Mouse (Mus musculus) hindbrain, embryonic 10.5 days (tissue): ENCODE measurements around the gene Vegfa. TPM values are rescaled to one million over a fixed set of nuclear protein-coding genes. Genes with fewer than 3 reads are reported as not detected.
A peak's percentile ranks its signal among the peaks of the same experiment; 100 is the strongest.

ENCODE experiments used
- DNase-seq: peaks from one replicate; pipeline ENCODE4 v3.0.0-alpha.2; 2017; ENCODE audit warnings: low spot score
- H3K27ac ChIP-seq: fragments of 300-500 bp; sonication (generic); 2 replicates; pipeline ENCODE4 v1.5.1; 2016; ENCODE audit warnings: mild to moderate bottlenecking, moderate library complexity
- H3K27me3 ChIP-seq: fragments of 300-500 bp; sonication (generic); 2 replicates; pipeline ENCODE4 v1.6.1; 2016; ENCODE audit warnings: mild to moderate bottlenecking; ENCODE audit not compliant: poor library complexity, insufficient read depth, severe bottlenecking
- H3K36me3 ChIP-seq: fragments of 300-500 bp; sonication (generic); 2 replicates; pipeline ENCODE4 v1.6.1; 2016; ENCODE audit warnings: mild to moderate bottlenecking, moderate library complexity
- H3K4me1 ChIP-seq: fragments of 300-500 bp; sonication (generic); replicated peaks from 2 replicates; pipeline ENCODE4 v1.6.1; 2016; ENCODE audit warnings: mild to moderate bottlenecking
- H3K4me3 ChIP-seq: fragments of 300-500 bp; sonication (generic); 2 replicates; pipeline ENCODE4 v1.5.1; 2016; ENCODE audit warnings: mild to moderate bottlenecking, moderate library complexity
- H3K9me3 ChIP-seq: fragments of 300-500 bp; sonication (generic); 2 replicates; pipeline ENCODE4 v1.6.1; 2016; ENCODE audit warnings: mild to moderate bottlenecking, moderate library complexity
- WGBS: fragments of 180-500 bp; shearing (Covaris S2); methylation state at CpG from one replicate; pipeline ENCODE4 v1.1.7; 2016; 5-methylcytosine and 5-hydroxymethylcytosine counted together
- polyA plus RNA-seq: library from polyadenylated mRNA; unstranded; fragments of >200 nt; fragmentation: Nextera tagmentation; extraction: Ambion mirVana; gene quantifications from 2 replicates; pipeline ENCODE4 v1.2.1, GENCODE M21; 2016

Gene Vegfa
- polyA plus RNA-seq, 1 experiment from 2014 or later: 2.0 TPM

DNA sequence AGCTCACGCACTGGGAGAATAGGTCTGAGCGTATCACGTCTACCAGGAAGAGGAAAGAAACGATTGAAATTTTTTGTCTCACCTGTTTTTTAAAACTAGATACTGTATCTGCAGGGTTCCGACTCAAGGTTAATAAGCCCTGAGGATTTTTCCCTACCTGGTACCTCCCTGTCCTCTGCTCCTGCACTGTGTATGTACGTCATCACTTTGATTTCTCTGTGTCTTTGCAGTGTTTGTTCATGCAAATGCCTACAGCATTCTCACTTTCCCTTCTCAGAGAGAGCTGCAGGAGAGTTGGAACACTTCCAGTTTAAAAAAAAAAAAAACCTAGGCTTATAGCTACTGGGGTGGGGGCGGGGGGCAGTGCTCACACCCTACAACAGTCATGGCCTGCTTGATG is 59.8 kb downstream of the Vegfa start:
- no peak overlapping the region for H3K4me3 ChIP-seq
- no peaks in the 10 kb centered on the region for H3K27me3 ChIP-seq
- WGBS: 86% methylated on average over 7 of the region's 7 CpGs
- DNase-seq: no peak
- H3K36me3 ChIP-seq: no peaks in the 10 kb centered on the region
- H3K4me1 ChIP-seq: peaks cover 13% of the 10 kb centered on the region; the same call in 1 of the 2 replicates
- no peak overlapping the region for H3K27ac ChIP-seq
- no peaks in the 10 kb centered on the region for H3K9me3 ChIP-seq

DNA sequence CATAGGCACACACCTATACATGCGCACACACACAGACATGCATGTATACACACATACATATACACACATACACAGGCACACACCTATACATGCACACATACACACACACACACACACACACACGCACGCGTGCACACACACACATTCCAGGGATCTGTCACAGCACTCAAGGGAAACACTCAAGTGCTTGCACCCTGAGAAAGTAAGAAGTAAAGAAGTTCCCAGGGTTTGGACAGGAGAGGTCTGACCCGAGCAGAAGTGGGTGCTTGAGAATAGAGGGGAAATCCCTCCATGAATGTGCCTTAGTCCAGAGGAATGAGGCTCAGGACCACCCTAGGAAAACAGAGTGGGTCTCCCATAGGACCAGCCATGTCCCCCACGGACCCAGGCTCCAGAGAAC is 60.4 kb downstream of the Vegfa start:
- no peak overlapping the region for H3K27ac ChIP-seq
- H3K9me3 ChIP-seq: no peaks in the 10 kb centered on the region
- H3K4me3 ChIP-seq: no peak overlapping the region
- DNase-seq: no peak
- peaks cover 19% of the 10 kb centered on the region for H3K4me1 ChIP-seq
- no peaks in the 10 kb centered on the region for H3K27me3 ChIP-seq
- 89% methylated on average over 6 of the region's 6 CpGs for WGBS
- no peaks in the 10 kb centered on the region for H3K36me3 ChIP-seq

DNA sequence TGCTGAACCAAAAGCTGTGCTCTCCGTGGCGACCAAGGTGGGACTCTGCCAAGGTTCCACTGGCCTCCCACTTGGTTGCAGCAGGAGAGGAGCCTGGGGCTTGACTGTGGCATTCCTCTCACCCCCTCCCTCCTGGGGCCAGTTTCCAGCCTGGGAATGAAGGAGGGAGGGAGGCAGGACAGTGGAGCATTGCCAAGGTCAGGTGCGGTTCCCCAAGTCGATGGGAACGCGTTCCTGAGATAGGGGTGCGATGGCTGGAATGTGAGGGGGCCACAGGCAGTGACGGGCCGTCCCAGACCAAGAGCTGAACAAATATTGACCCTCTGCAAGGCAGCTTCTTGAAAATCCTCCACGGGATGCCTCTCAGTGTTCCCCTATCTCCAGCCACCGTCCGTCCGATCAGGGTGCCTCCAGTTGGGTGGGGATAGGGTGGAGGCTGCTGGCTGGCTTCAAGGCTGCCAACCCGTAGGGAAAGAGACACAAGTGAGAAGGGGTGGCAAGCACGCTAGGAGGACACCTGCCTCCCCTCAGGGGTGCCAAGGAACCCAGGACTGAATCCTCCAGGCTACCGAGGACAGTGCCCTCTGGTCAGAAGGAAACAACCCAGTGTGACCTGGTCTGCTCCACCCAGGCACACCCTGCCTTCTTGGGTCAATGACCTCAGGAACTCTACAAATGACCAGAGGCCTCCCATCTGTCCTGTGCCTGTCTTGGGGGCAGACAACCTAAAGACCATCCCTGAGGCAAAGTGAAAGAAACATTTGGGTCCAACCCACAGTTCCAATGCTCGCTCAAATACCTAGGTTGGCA is 61.2 kb downstream of the Vegfa start:
- H3K4me1 ChIP-seq: peaks cover 23% of the 10 kb centered on the region
- no peaks in the 10 kb centered on the region for H3K27me3 ChIP-seq
- H3K4me3 ChIP-seq: no peak overlapping the region
- no peaks in the 10 kb centered on the region for H3K9me3 ChIP-seq
- 82% methylated on average over 17 of the region's 17 CpGs for WGBS
- DNase-seq: no peak
- H3K27ac ChIP-seq: 0 out of 2 replicates have a peak overlapping the region, but pooled peaks have one; percentile 6
- no peaks in the 10 kb centered on the region for H3K36me3 ChIP-seq

DNA sequence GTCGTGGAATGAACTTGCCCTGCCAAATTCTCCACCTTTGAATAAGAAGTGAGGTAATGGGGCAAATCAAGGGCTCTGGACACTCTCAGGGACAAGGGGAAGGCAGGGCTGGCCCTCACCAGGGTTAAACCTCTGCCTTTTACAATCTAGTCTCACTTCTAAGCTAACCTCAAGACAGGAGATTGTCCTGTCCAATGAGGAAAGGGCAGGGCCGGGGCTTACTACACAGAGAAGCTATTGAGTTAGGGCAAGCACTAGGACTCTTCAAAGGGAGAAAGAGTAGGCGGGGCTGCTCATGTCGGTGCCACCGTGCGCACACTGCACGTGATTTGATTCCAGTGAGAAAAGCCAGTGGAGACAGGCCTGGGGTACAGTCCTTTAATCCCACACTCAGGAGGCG is 62.6 kb downstream of the Vegfa start:
- Histone ChIP-seq H3K9me3 (no peaks in the 10 kb centered on the region), H3K4me3 (no peak overlapping the region), H3K27ac (no peak overlapping the region), H3K36me3 (no peaks in the 10 kb centered on the region), H3K4me1 (peaks cover 23% of the 10 kb centered on the region), H3K27me3 (no peaks in the 10 kb centered on the region)
- DNase-seq: no peak
- WGBS: 72% methylated on average over 8 of the region's 8 CpGs

DNA sequence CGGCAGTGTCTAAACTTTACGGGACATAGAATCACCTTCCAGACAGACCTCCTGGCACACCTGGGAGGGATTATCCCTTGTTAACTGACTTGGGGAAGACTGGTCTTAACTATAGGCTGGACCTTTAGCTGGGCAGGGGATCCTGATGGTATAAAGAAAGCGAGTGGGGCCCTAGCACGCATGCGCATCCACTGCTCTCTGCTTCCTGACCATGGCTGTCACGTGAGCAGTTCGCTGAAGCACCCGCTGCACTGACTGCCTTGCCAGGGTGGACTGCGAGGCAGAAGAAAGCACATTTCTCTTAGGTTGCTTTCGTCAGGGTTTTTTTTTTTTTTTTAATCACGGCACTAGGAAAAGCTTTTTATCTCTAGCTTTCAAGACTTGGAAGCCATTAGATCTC is 63.8 kb downstream of the Vegfa start:
- Histone ChIP-seq H3K36me3 (no peaks in the 10 kb centered on the region), H3K27ac (no peak overlapping the region), H3K4me3 (no peak overlapping the region), H3K9me3 (no peaks in the 10 kb centered on the region), H3K4me1 (peaks cover 30% of the 10 kb centered on the region), H3K27me3 (no peaks in the 10 kb centered on the region)
- DNase-seq: no peak
- WGBS: 87% methylated on average over 11 of the region's 11 CpGs

Other genes with a start within 250 kb of the Vegfa start
- 148 and 151 TPM in 2 replicates for gene Mrps18a, start 78.6 kb upstream of the Vegfa start, polyA plus RNA-seq
- gene Rsph9, start 111.8 kb upstream of the Vegfa start, polyA plus RNA-seq: 14.5 and 20.5 TPM in 2 replicates
- 38.7 and 38.9 TPM in 2 replicates for gene Mad2l1bp, start 121.2 kb upstream of the Vegfa start, polyA plus RNA-seq
- 32.6 and 37.8 TPM in 2 replicates for gene Gtpbp2, start 128.7 kb upstream of the Vegfa start, polyA plus RNA-seq
- 13.0 and 13.1 TPM in 2 replicates for gene Polh, start 170.3 kb upstream of the Vegfa start, polyA plus RNA-seq
- gene Xpo5, start 170.4 kb upstream of the Vegfa start, polyA plus RNA-seq: 59.2 and 66.8 TPM in 2 replicates
- gene Polr1c, start 215.7 kb upstream of the Vegfa start, polyA plus RNA-seq: 107 and 135 TPM in 2 replicates
- 73.1 and 85.0 TPM in 2 replicates for gene Yipf3, start 215.7 kb upstream of the Vegfa start, polyA plus RNA-seq
- 2.0 and 3.8 TPM in 2 replicates for gene Lrrc73, start 221.2 kb upstream of the Vegfa start, polyA plus RNA-seq